Mouse (Mus musculus) heart, postnatal 0 days (tissue): ENCODE measurements around the gene Sept6.

Experiments
- CTCF ChIP-seq: IDR thresholded peaks from 2 replicates; pipeline ENCODE4 v1.5.1; 2016; ENCODE audit warnings: antibody characterized with exemption, control low read depth, low read depth
- EP300 ChIP-seq: IDR thresholded peaks from 2 replicates; pipeline ENCODE4 v1.6.1; 2016; ENCODE audit warnings: antibody characterized with exemption, low read depth

- TF ChIP-seq CTCF (no peak), EP300 (no peak)
Observed at GRCm38 (mm10) chrX:36980563-36981187, 10.9 kb downstream of the Sept6 start.
